Comparison of ENCODE assay signal across 12 mouse cellular contexts in genomic region chr4:154948066-154948939, GRCm38 (mm10). TPM values are rescaled to one million over a fixed set of nuclear protein-coding genes. Genes with fewer than 3 reads are reported as not detected.
DNase-seq lines count a peak whose midpoint lies in the region; ATAC-seq and TF ChIP-seq lines count a peak whose summit lies in the region.
"Had no signal": no experiment of that assay in that cellular context is flagged by ENCODE, and none has a peak within 500 bp of the region (broad histone marks: within the 10 kb centered on the region; RNA-seq: fewer than 3 reads in every experiment).

No protein-coding gene starts in this region.

- peak overlapping the region; percentile 22; the same call in 1 of the 2 replicates for H3K27ac ChIP-seq in hindbrain, postnatal 0 days
- H3K27ac ChIP-seq in midbrain, embryonic 12.5 days (replicated peaks), result peak overlapping the region; percentile 94
- H3K27ac ChIP-seq: heart, adult 2 months; left cerebral cortex, adult 2 months; stomach, embryonic 15.5 days had no signal

- no peak overlapping the region for H3K4me2 ChIP-seq in hindbrain, postnatal 0 days (ENCODE audit: low read depth, low read length)
- peak overlapping the region; percentile 44 for H3K4me2 ChIP-seq in midbrain, embryonic 12.5 days (replicated peaks)
- H3K4me2 ChIP-seq: stomach, embryonic 15.5 days had no signal

- H3K4me3 ChIP-seq in hindbrain, postnatal 0 days (ENCODE audit: low read length), result no peak overlapping the region
- peak overlapping the region; percentile 19 for H3K4me3 ChIP-seq in midbrain, embryonic 12.5 days
- H3K4me3 ChIP-seq: heart, adult 2 months; left cerebral cortex, adult 2 months; stomach, embryonic 15.5 days had no signal

- no peak for TF ChIP-seq CTCF in hindbrain, postnatal 0 days (IDR thresholded peaks at IDR 0.05; ENCODE audit: low read depth)

- peak; percentile 37 for DNase-seq in cerebellum, adult 9-11 months
- DNase-seq in cerebellum, adult 18-20 months, result no peak
- peak; percentile 58 for DNase-seq in embryo, embryonic 10.5 days (ENCODE audit: low spot score)
- peak; percentile 91 for DNase-seq in hindbrain, postnatal 0 days (ENCODE audit: low spot score)
- no peak for DNase-seq in urinary bladder, postnatal 4 days (ENCODE audit: low spot score in 2 of 2)
- no peak for DNase-seq in kidney, postnatal 25 days

- peaks cover 14% of the 10 kb centered on the region for H3K4me1 ChIP-seq in hindbrain, postnatal 0 days (ENCODE audit: insufficient read depth, low read length)
- peaks cover 84% of the 10 kb centered on the region for H3K4me1 ChIP-seq in midbrain, embryonic 12.5 days

- WGBS in hindbrain, postnatal 0 days, result 27% methylated on average over 14 of the region's 14 CpGs
- WGBS in midbrain, embryonic 12.5 days, result 35% methylated on average over 14 of the region's 14 CpGs

- no peaks in the 10 kb centered on the region for H3K9me3 ChIP-seq in hindbrain, postnatal 0 days (ENCODE audit: low read length)
- H3K9me3 ChIP-seq in midbrain, embryonic 12.5 days, result no peaks in the 10 kb centered on the region
- H3K9me3 ChIP-seq: stomach, embryonic 15.5 days had no signal

- peak; percentile 79 for ATAC-seq in hindbrain, postnatal 0 days
- peak; percentile 56 for ATAC-seq in midbrain, embryonic 12.5 days (ENCODE audit: low FRiP score, low read depth)
- ATAC-seq in CD4-positive, CD25-positive, alpha-beta regulatory T cell, adult 4 months, result no peak

- no peaks in the 10 kb centered on the region for H3K36me3 ChIP-seq in hindbrain, postnatal 0 days (ENCODE audit: insufficient read depth, low read length)
- H3K36me3 ChIP-seq in midbrain, embryonic 12.5 days, result no peaks in the 10 kb centered on the region
- H3K36me3 ChIP-seq: stomach, embryonic 15.5 days had no signal

- H3K27me3 ChIP-seq in hindbrain, postnatal 0 days (ENCODE audit: insufficient read depth, low read length), result no peaks in the 10 kb centered on the region
- peaks cover 18% of the 10 kb centered on the region; the same call in 1 of the 2 replicates for H3K27me3 ChIP-seq in midbrain, embryonic 12.5 days

- H3K9ac ChIP-seq in hindbrain, postnatal 0 days (replicated peaks; ENCODE audit: low read length), result no peak overlapping the region
- H3K9ac ChIP-seq in midbrain, embryonic 12.5 days (replicated peaks), result no peak overlapping the region; the same call in 1 of the 2 replicates
- H3K9ac ChIP-seq: stomach, embryonic 15.5 days had no signal

RNA-seq across cellular contexts. Expression of gene Hes5, which starts 12.4 kb away (rescaled TPM):
- 149 and 177 TPM in 2 replicates for total RNA-seq in hindbrain, postnatal 0 days (2014; rRNA removed)
- 106 and 122 TPM in 2 replicates for polyA plus RNA-seq in hindbrain, postnatal 0 days (2015; fragmentation: Nextera tagmentation; extraction: Ambion mirVana)
- polyA plus RNA-seq in midbrain, embryonic 12.5 days (2016; fragmentation: Nextera tagmentation; extraction: Ambion mirVana), result 800 and 870 TPM in 2 replicates
- polyA plus RNA-seq in CD4-positive, CD25-positive, alpha-beta regulatory T cell, adult 4 months (2017; shearing (Covaris generic)), result under 1 TPM in 1 of 2 experiments, not detected in 1; 0.59 TPM
- total RNA-seq: common myeloid progenitor, adult 5-6 weeks; heart, adult 2 months had no signal

RNA-seq across cellular contexts. Expression of gene Pank4, which starts 15.6 kb away (rescaled TPM):
- 34.5 and 40.9 TPM in 2 replicates for total RNA-seq in hindbrain, postnatal 0 days (2014; rRNA removed)
- 25.2 and 28.1 TPM in 2 replicates for polyA plus RNA-seq in hindbrain, postnatal 0 days (2015; fragmentation: Nextera tagmentation; extraction: Ambion mirVana)
- 48.5 and 50.2 TPM in 2 replicates for polyA plus RNA-seq in midbrain, embryonic 12.5 days (2016; fragmentation: Nextera tagmentation; extraction: Ambion mirVana)
- 10 to 100 TPM; 40.8 to 61.1 TPM for polyA plus RNA-seq in CD4-positive, CD25-positive, alpha-beta regulatory T cell, adult 4 months (2017; shearing (Covaris generic))

RNA-seq across cellular contexts. Expression of gene Tnfrsf14, which starts 19.9 kb away (rescaled TPM):
- 0.52 TPM in 1 of 2 replicates, not detected in the other for total RNA-seq in hindbrain, postnatal 0 days (2014; rRNA removed)
- polyA plus RNA-seq in hindbrain, postnatal 0 days (2015; fragmentation: Nextera tagmentation; extraction: Ambion mirVana), result 0.16 and 0.29 TPM in 2 replicates
- 0.78 and 1.0 TPM in 2 replicates for polyA plus RNA-seq in midbrain, embryonic 12.5 days (2016; fragmentation: Nextera tagmentation; extraction: Ambion mirVana)
- polyA plus RNA-seq in CD4-positive, CD25-positive, alpha-beta regulatory T cell, adult 4 months (2017; shearing (Covaris generic)), result 10 to 100 TPM; 12.0 to 22.3 TPM

RNA-seq across cellular contexts. Expression of gene Fam213b, which starts 49.4 kb away (rescaled TPM):
- 33.5 and 47.3 TPM in 2 replicates for total RNA-seq in hindbrain, postnatal 0 days (2014; rRNA removed)
- 78.2 and 83.8 TPM in 2 replicates for polyA plus RNA-seq in hindbrain, postnatal 0 days (2015; fragmentation: Nextera tagmentation; extraction: Ambion mirVana)
- 33.2 and 36.0 TPM in 2 replicates for polyA plus RNA-seq in midbrain, embryonic 12.5 days (2016; fragmentation: Nextera tagmentation; extraction: Ambion mirVana)
- 10 to 100 TPM in 1 of 2 experiments, 1 to 10 TPM in 1; 5.4 to 11.3 TPM for polyA plus RNA-seq in CD4-positive, CD25-positive, alpha-beta regulatory T cell, adult 4 months (2017; shearing (Covaris generic))

Comparison
In these comparisons a context has a peak if more than half of its experiments do, and no peak if none do; other contexts are left out.
1. DNase-seq: peak in cerebellum, adult 9-11 months (single experiment), embryo, embryonic 10.5 days (single experiment) and hindbrain, postnatal 0 days (single experiment); none in cerebellum, adult 18-20 months (0 of 2), urinary bladder, postnatal 4 days (0 of 2) and kidney, postnatal 25 days (0 of 2).
2. RNA of gene Hes5, which starts 12.4 kb away (polyA plus RNA-seq): 800 to 870 TPM in midbrain, embryonic 12.5 days and 106 to 122 TPM in hindbrain, postnatal 0 days; 0.59 TPM in CD4-positive, CD25-positive, alpha-beta regulatory T cell, adult 4 months; every median in the first group is over 10 times any median in the second.